Mouse (Mus musculus): ENCODE data around the gene Shisa7.

DNA sequence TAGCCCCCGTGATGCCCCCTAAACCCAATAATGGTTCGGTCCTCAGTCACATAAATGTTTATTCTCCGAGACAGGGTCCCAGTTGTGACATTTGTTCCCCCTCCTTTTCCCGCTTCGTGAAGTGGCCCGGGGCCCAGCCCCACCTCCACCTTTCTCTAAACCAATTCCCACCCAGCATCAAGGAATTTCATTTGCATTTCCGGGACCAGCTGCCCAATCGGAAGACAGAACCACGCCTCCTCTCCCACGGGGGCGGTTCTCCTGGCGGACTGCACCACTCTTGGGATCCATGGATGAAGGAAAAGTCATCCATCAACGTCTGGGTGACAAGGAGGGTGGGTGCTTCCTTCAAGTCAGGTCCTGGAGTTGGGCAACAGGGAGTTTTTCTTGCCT, 417 bp upstream of the Shisa7 start:
- TF ChIP-seq POLR2A (IDR thresholded peaks at IDR 0.05; ENCODE audit: control insufficient read depth, extremely low read depth, insufficient read depth, low read length, poor library complexity) (no peak), CTCF (IDR thresholded peaks at IDR 0.05; ENCODE audit: borderline replicate concordance, control insufficient read depth, extremely low read depth, insufficient read depth, low read length, poor library complexity) (no peak)
